Mouse (Mus musculus) kidney, embryonic 14.5 days (tissue): ENCODE data around the gene Pou3f4. TPM values are rescaled to one million over a fixed set of nuclear protein-coding genes. Genes with fewer than 3 reads are reported as not detected.
A peak's percentile ranks its signal among the peaks of the same experiment; 100 is the strongest.

ENCODE experiments used
- ATAC-seq: fragments of 200-750 bp; cut with Nextera tagmentation; 2 replicates; pipeline ENCODE4 v1.8.0; 2017; ENCODE audit warnings: moderate number of reproducible peaks, mild to moderate bottlenecking, moderate TSS enrichment, moderate library complexity; ENCODE audit not compliant: low FRiP score, low TSS enrichment
- H3K27ac ChIP-seq: fragments of 300-500 bp; sonication (generic); 2 replicates; pipeline ENCODE4 v1.5.1; 2014; ENCODE audit warnings: low read depth, mild to moderate bottlenecking, low read length, moderate library complexity, mixed read lengths
- H3K27me3 ChIP-seq: fragments of 300-500 bp; sonication (generic); 2 replicates; pipeline ENCODE4 v1.6.1; 2014; ENCODE audit warnings: mild to moderate bottlenecking, low read length; ENCODE audit not compliant: control insufficient read depth, insufficient read depth
- H3K36me3 ChIP-seq: fragments of 300-500 bp; sonication (generic); 2 replicates; pipeline ENCODE4 v1.6.1; 2014; ENCODE audit warnings: low read length, mixed read lengths; ENCODE audit not compliant: control insufficient read depth, insufficient read depth
- H3K4me1 ChIP-seq: fragments of 300-500 bp; sonication (generic); 2 replicates; pipeline ENCODE4 v1.6.1; 2014; ENCODE audit warnings: low read length, mixed read lengths; ENCODE audit not compliant: control insufficient read depth, insufficient read depth
- H3K4me2 ChIP-seq: fragments of 300-500 bp; sonication (generic); replicated peaks from 2 replicates; pipeline ENCODE4 v1.6.1; 2014; ENCODE audit warnings: low read depth, mild to moderate bottlenecking, low read length
- H3K4me3 ChIP-seq: fragments of 300-500 bp; sonication (generic); 2 replicates; pipeline ENCODE4 v1.5.1; 2014; ENCODE audit warnings: mild to moderate bottlenecking, low read length
- H3K9ac ChIP-seq: fragments of 300-500 bp; sonication (generic); 2 replicates; pipeline ENCODE4 v1.6.1; 2014; ENCODE audit warnings: low read depth, mild to moderate bottlenecking, low read length, moderate library complexity
- H3K9me3 ChIP-seq: fragments of 300-500 bp; sonication (generic); 2 replicates; pipeline ENCODE4 v1.6.1; 2016; ENCODE audit warnings: low read length; ENCODE audit not compliant: control insufficient read depth
- WGBS: fragments of 180-500 bp; shearing (Covaris S2); extraction: QIAGEN DNeasy Blood & Tissue Kit; methylation state at CpG from one replicate; pipeline ENCODE4 v1.1.7; 2014; 5-methylcytosine and 5-hydroxymethylcytosine counted together
- polyA plus RNA-seq: library from polyadenylated mRNA; unstranded; fragments of >200 nt; fragmentation: Nextera tagmentation; extraction: Ambion mirVana; gene quantifications from 2 replicates; pipeline ENCODE4 v1.2.1, GENCODE M21; 2014

Pou3f4 gene
- polyA plus RNA-seq, 1 experiment from 2014 or later = 0.23 TPM

DNA sequence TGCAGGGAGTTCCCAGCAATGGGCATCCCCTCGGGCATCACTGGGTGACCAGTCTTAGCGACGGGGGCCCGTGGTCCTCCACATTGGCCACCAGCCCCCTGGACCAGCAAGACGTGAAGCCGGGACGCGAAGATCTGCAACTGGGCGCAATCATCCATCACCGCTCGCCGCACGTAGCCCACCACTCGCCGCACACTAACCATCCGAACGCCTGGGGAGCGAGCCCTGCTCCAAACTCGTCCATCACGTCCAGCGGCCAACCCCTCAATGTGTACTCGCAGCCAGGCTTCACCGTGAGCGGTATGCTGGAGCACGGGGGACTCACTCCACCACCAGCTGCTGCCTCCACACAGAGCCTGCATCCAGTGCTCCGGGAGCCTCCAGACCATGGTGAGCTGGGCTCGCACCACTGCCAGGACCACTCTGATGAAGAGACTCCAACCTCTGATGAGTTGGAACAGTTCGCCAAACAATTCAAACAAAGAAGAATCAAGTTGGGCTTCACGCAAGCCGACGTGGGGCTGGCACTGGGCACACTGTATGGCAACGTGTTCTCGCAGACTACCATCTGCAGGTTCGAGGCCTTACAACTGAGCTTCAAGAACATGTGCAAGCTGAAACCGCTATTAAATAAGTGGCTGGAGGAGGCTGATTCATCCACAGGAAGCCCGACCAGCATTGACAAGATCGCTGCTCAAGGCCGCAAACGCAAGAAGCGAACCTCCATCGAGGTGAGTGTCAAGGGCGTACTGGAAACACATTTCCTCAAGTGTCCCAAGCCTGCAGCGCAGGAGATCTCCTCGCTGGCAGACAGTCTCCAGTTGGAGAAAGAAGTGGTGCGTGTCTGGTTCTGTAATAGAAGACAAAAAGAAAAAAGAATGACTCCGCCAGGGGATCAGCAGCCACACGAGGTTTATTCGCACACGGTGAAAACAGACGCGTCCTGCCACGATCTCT is 790 bp downstream of the Pou3f4 start:
- no peaks in the 10 kb centered on the region for H3K9me3 ChIP-seq

GRCm38 (mm10) chrX:110815549-110815930 is 1.5 kb downstream of the Pou3f4 start:
- 62% methylated on average over 18 of the region's 18 CpGs for WGBS
- Histone ChIP-seq H3K27ac (no peak overlapping the region), H3K27me3 (peaks cover 23% of the 10 kb centered on the region; the same call in 1 of the 2 replicates), H3K4me1 (no peaks in the 10 kb centered on the region), H3K9ac (no peak overlapping the region), H3K36me3 (no peaks in the 10 kb centered on the region), H3K9me3 (no peaks in the 10 kb centered on the region), H3K4me2 (peak overlapping the region; percentile 59), H3K4me3 (peak overlapping the region; percentile 34; the same call in 1 of the 2 replicates)
- no peak for ATAC-seq

More for the DNA sequence above, 790 bp downstream of the Pou3f4 start:
- Histone ChIP-seq H3K27ac (no peak overlapping the region), H3K36me3 (no peaks in the 10 kb centered on the region), H3K27me3 (peaks cover 23% of the 10 kb centered on the region; the same call in 1 of the 2 replicates), H3K4me1 (no peaks in the 10 kb centered on the region), H3K4me3 (peak overlapping the region; percentile 34), H3K9ac (no peak overlapping the region), H3K4me2 (peak overlapping the region; percentile 59)
- WGBS = 26% methylated on average over 52 of the region's 52 CpGs
- peak; percentile 75 for ATAC-seq

DNA sequence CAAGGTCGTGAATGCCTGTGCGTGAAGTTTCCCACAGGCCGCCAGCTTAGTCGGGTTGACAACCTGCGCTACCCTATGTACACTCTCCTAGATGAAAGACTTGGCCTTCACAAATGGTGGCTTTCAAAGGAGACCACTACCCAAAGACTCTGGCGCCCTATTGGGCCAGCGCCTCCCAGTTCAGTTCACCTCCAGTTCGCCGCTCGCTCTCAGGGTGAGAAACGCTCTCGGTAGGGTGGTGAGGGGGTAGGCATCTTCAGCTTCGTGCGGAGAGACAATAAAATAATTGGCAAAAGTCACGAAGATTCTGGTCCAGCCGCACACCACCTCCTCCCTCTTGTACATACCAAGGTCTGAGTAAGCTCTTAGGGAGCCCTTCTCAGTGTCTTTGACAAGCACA is 2.5 kb downstream of the Pou3f4 start:
- Histone ChIP-seq H3K9ac (no peak overlapping the region), H3K9me3 (no peaks in the 10 kb centered on the region), H3K27ac (no peak overlapping the region), H3K4me3 (no peak overlapping the region; the same call in 1 of the 2 replicates), H3K4me1 (no peaks in the 10 kb centered on the region), H3K36me3 (no peaks in the 10 kb centered on the region), H3K27me3 (peaks cover 23% of the 10 kb centered on the region; the same call in 1 of the 2 replicates), H3K4me2 (peak overlapping the region; percentile 8; the same call in 1 of the 2 replicates)
- 22% methylated on average over 16 of the region's 16 CpGs for WGBS
- ATAC-seq = no peak

DNA sequence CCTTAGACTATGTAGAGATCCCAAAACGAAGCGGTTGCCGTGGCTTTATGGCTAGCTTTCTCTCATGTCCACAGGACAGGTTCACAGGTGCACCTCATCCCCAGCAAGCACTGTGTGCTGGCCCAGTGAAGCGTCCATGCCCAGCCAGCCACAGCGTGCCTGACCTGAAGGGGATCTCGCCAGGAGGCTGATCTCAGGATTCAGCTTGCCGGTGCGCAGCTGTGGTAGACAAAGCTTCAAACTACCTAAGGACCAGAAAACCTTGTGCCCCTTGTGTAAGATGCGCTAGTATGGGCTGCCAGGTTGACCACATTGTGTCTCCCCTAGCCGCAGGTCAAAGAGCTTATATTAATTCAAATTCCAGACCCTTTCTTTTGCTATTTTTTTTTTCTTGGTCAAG is 3.1 kb downstream of the Pou3f4 start:
- Histone ChIP-seq H3K9ac (no peak overlapping the region), H3K27ac (no peak overlapping the region), H3K36me3 (no peaks in the 10 kb centered on the region), H3K4me3 (no peak overlapping the region), H3K27me3 (peaks cover 23% of the 10 kb centered on the region; the same call in 1 of the 2 replicates), H3K4me1 (no peaks in the 10 kb centered on the region), H3K9me3 (no peaks in the 10 kb centered on the region), H3K4me2 (no peak overlapping the region)
- no peak for ATAC-seq
- WGBS = 37% methylated on average over 10 of the region's 10 CpGs

GRCm38 (mm10) chrX:110837450-110837849 is 23.4 kb downstream of the Pou3f4 start:
- Histone ChIP-seq H3K4me1 (no peaks in the 10 kb centered on the region), H3K27ac (no peak overlapping the region), H3K27me3 (no peaks in the 10 kb centered on the region), H3K4me2 (no peak overlapping the region), H3K4me3 (no peak overlapping the region), H3K36me3 (no peaks in the 10 kb centered on the region), H3K9ac (no peak overlapping the region), H3K9me3 (no peaks in the 10 kb centered on the region)
- no peak for ATAC-seq
- 72% methylated on average over 2 of the region's 2 CpGs for WGBS

DNA sequence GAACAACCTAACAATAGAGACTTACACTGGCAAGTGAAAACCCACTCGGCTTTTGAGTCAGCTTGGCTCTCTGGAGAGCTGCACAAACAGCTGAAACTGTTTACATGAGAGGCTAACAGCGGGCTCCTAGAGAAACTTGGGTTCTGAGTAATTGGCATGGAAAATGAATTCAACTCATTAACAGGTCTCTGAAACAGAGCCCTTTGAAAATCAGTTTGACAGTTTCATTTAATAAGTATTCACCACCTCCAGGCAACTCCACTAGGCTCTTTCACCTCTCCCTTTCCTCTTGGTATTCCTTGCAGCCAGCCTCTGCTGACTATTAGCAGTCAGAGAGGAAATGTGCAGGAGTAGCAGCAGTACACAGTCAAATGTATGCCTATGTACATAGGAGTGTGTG is 37.2 kb downstream of the Pou3f4 start:
- Histone ChIP-seq H3K9me3 (no peaks in the 10 kb centered on the region), H3K27me3 (no peaks in the 10 kb centered on the region), H3K4me2 (no peak overlapping the region), H3K36me3 (no peaks in the 10 kb centered on the region), H3K9ac (no peak overlapping the region), H3K27ac (no peak overlapping the region), H3K4me1 (no peaks in the 10 kb centered on the region), H3K4me3 (no peak overlapping the region)
- ATAC-seq = no peak
- 71% methylated on average over 2 of the region's 2 CpGs for WGBS
